Mouse (Mus musculus) embryonic facial prominence, embryonic 11.5 days (tissue): ENCODE data around the gene Slc7a5. TPM values are rescaled to one million over a fixed set of nuclear protein-coding genes. Genes with fewer than 3 reads are reported as not detected.

Experiments used
- ATAC-seq: fragments of 200-750 bp; cut with Nextera tagmentation; replicated peaks from 2 replicates; pipeline ENCODE4 v1.8.0; 2017; ENCODE audit warnings: low read depth; ENCODE audit not compliant: insufficient number of reproducible peaks, low FRiP score, low TSS enrichment
- DNase-seq: peaks from one replicate; pipeline ENCODE4 v3.0.0-alpha.2; 2015; ENCODE audit warnings: low spot score
- H3K27ac ChIP-seq: fragments of 300-500 bp; sonication (generic); replicated peaks from 2 replicates; pipeline ENCODE4 v1.5.1; 2014; ENCODE audit warnings: mild to moderate bottlenecking, low read depth, low read length, control low read depth
- H3K27me3 ChIP-seq: fragments of 300-500 bp; sonication (generic); 2 replicates; pipeline ENCODE4 v1.6.1; 2014; ENCODE audit warnings: mild to moderate bottlenecking, low read length, moderate library complexity, mixed read lengths; ENCODE audit not compliant: control insufficient read depth, insufficient read depth
- H3K36me3 ChIP-seq: fragments of 300-500 bp; sonication (generic); replicated peaks from 2 replicates; pipeline ENCODE4 v1.6.1; 2014; ENCODE audit warnings: low read depth, mild to moderate bottlenecking, low read length, moderate library complexity, mixed read lengths; ENCODE audit not compliant: control insufficient read depth, insufficient read depth
- H3K4me1 ChIP-seq: fragments of 300-500 bp; sonication (generic); 2 replicates; pipeline ENCODE4 v1.6.1; 2014; ENCODE audit warnings: low read length, mixed read lengths; ENCODE audit not compliant: control insufficient read depth, insufficient read depth
- H3K4me2 ChIP-seq: fragments of 300-500 bp; sonication (generic); 2 replicates; pipeline ENCODE4 v1.6.1; 2014; ENCODE audit warnings: low read depth, mild to moderate bottlenecking, control low read depth, low read length, moderate library complexity
- H3K4me3 ChIP-seq: fragments of 300-500 bp; sonication (generic); 2 replicates; pipeline ENCODE4 v1.5.1; 2014; ENCODE audit warnings: low read depth, low read length, control low read depth
- H3K9ac ChIP-seq: fragments of 300-500 bp; sonication (generic); replicated peaks from 2 replicates; pipeline ENCODE4 v1.6.1; 2014; ENCODE audit warnings: mild to moderate bottlenecking, control low read depth, low read length
- H3K9me3 ChIP-seq: fragments of 300-500 bp; sonication (generic); replicated peaks from 2 replicates; pipeline ENCODE4 v1.6.1; 2016; ENCODE audit warnings: mild to moderate bottlenecking, low read length, inconsistent platforms, mixed read lengths; ENCODE audit not compliant: control insufficient read depth
- WGBS: fragments of 180-500 bp; shearing (Covaris S2); extraction: QIAGEN DNeasy Blood & Tissue Kit; methylation state at CpG from one replicate; pipeline ENCODE4 v1.1.7; 2014; 5-methylcytosine and 5-hydroxymethylcytosine counted together
- polyA plus RNA-seq: library from polyadenylated mRNA; unstranded; fragments of >200 nt; fragmentation: Nextera tagmentation; extraction: Ambion mirVana; gene quantifications from 2 replicates; pipeline ENCODE4 v1.2.1, GENCODE M21; 2014

The Slc7a5 gene
- polyA plus RNA-seq, 1 experiment from 2014 or later: 17.7 TPM

DNA sequence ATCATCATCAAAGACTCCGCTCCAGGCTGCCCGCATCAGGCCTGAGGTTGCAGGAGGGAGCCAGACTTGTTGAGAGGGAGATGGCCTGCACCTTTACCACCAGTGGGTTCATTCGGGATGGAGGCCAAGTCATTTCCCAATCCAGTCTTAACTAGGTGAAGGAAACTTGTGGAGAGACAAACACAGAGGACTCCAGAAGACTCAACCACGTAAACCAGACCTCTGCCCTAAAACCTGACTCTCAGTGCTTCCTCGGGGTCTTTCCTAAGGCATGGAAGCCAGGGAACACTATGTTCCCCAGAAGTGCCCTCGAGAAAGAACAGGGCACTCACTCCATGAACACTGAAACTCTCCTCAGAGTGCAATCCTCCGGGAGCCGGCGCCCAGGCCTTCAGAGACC, 2.5 kb downstream of the Slc7a5 start:
- Histone ChIP-seq H3K9me3 (no peaks in the 10 kb centered on the region; the same call in 1 of the 2 replicates), H3K4me2 (no peak overlapping the region), H3K36me3 (no peaks in the 10 kb centered on the region), H3K27me3 (no peaks in the 10 kb centered on the region; the same call in 1 of the 2 replicates), H3K4me3 (no peak overlapping the region), H3K9ac (no peak overlapping the region), H3K27ac (no peak overlapping the region), H3K4me1 (peaks cover 6% of the 10 kb centered on the region)
- WGBS: 84% methylated on average over 9 of the region's 9 CpGs
- DNase-seq (no peak), ATAC-seq (no peak)

DNA sequence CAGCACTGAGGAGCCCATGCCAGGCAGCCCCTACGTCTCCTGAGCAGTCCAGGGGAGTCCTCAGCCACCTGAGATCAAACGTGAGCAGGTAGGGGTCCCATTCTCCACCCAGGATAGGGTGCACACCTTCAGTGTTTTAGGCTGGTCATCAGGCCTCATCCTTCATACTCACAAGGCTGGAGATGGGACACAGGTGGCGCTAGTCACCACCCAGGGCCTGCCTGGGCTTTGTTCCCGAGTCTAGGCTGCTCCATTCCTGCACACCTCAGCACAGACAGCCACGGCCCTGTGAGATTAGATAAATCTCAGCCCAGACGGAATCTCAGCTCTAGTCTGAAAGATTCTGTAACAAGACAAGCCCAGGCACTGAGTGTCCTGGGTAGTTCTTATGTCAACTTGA, 3.5 kb downstream of the Slc7a5 start:
- no peak overlapping the region for H3K9ac ChIP-seq
- DNase-seq (no peak), ATAC-seq (no peak)
- no peak overlapping the region for H3K4me3 ChIP-seq
- 71% methylated on average over 6 of the region's 6 CpGs for WGBS
- no peaks in the 10 kb centered on the region; the same call in 1 of the 2 replicates for H3K27me3 ChIP-seq
- H3K36me3 ChIP-seq: no peaks in the 10 kb centered on the region
- H3K27ac ChIP-seq: no peak overlapping the region
- H3K4me2 ChIP-seq: no peak overlapping the region
- H3K9me3 ChIP-seq: no peaks in the 10 kb centered on the region; the same call in 1 of the 2 replicates
- peaks cover 6% of the 10 kb centered on the region for H3K4me1 ChIP-seq

DNA sequence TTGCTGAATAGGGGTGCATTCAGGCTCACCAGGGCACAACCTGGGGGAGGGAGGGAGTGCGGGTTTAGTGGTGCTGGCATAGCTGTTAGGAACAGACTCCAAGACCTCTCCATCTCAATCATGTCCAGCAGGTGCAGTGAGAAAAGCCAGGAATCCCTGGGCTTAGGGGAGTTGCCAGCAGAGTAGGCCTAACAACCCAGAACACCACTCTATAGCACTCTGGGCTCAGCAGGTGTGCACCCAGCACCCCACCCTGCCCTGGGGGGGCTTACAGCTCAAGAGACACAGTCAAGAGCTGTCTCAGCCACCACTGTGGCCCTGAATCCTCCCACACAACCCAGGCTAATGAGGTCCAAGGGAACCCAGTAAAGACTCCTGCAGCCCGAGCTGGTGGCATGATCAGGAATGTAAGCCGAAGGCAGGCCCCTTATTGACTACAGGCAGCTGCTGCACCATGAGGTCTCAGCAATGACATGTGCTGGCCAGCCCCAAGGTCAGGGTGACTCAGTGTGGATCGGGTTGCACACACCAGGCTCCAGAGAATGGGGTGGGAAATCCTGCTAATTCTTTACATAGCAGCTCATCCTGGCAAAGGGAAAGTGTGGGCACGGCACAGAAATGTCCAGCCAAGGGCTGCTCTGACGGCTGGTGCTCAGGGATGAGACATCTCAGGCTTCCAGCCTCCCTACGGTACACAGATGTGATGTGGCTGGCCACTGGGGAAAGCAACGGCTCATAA, 5.8 kb downstream of the Slc7a5 start:
- Histone ChIP-seq H3K27me3 (no peaks in the 10 kb centered on the region), H3K27ac (no peak overlapping the region), H3K4me3 (no peak overlapping the region), H3K9ac (no peak overlapping the region; the same call in 1 of the 2 replicates), H3K4me2 (no peak overlapping the region), H3K36me3 (no peaks in the 10 kb centered on the region), H3K9me3 (no peaks in the 10 kb centered on the region; the same call in 1 of the 2 replicates), H3K4me1 (peaks cover 6% of the 10 kb centered on the region)
- no peak for ATAC-seq
- peak; percentile 26 for DNase-seq
- 41% methylated on average over 8 of the region's 8 CpGs for WGBS

DNA sequence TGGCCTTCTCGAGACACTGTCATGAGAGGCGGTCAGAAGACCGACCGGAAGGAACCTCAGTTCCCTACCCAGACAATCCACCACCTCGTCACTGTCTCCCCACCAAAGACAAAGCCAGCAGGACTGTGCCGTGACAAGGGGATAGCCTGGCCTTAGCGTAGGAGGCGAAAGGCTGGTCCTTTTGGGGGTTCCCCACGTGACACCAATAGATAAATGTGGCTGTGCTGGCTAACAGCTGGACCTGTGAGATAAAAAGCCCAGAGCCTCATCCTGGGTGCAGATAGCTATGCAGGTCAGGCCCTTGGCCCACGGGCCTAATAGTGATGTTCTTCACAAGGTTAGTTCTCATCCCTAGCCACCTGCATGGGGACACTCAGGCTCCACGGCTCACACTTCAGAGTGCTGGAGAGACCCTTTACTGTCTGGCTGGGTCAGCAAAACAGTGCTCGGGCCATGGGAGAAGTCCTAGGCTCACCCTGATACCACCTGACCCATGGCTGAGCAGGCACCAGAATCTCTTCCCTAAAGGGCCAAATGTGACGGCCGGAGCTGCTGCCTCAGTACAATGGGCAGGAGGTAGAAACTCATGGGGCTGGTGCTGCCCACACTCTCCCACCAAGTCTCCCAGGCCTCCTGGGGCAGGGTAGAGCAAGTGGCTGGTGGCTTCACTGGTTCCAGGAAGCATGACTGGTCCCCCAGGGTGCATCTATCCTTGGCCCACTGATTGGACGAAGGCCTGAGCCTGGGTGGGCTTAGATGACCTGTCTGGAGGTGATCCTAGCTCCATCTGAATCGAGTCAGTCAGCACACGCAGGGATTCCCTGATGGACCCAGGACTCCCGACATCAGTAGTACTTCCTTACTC, 8.1 kb downstream of the Slc7a5 start:
- Histone ChIP-seq H3K4me3 (no peak overlapping the region), H3K27me3 (no peaks in the 10 kb centered on the region), H3K4me2 (no peak overlapping the region), H3K9me3 (no peaks in the 10 kb centered on the region; the same call in 1 of the 2 replicates), H3K4me1 (peaks cover 4% of the 10 kb centered on the region; the same call in 1 of the 2 replicates), H3K9ac (peak overlapping the region; percentile 2; the same call in 1 of the 2 replicates), H3K27ac (no peak overlapping the region), H3K36me3 (no peaks in the 10 kb centered on the region)
- ATAC-seq (no peak), DNase-seq (no peak)
- WGBS: 81% methylated on average over 18 of the region's 18 CpGs

DNA sequence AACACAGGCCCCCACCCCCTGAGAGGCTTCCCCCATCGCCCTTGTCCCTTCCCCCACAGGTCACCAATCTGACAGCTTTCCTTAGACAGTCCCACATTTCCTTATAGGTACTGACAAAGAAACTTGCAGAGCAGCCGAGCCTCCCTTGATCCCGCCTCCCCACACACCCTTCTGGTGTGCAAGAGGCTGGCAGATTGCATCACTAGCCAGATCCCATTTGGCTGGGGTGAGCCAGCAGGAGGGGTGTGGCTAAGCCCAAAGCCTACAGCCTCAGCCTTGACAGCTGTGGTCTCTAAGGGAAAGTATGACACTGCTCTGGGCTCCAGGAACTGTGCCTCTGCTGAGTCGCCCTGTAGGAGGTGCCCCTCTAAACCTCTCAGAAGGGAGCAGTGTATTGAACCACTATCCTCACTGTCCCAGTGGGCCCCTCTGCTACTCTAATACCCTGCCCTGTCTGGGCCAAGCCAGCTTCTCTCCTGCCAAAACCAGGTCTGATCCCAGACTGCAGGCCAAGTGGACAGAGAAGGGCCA, 9.0 kb downstream of the Slc7a5 start:
- 16% methylated on average over 4 of the region's 4 CpGs for WGBS
- Histone ChIP-seq H3K9ac (no peak overlapping the region; the same call in 1 of the 2 replicates), H3K4me3 (no peak overlapping the region), H3K36me3 (no peaks in the 10 kb centered on the region), H3K27me3 (no peaks in the 10 kb centered on the region), H3K4me2 (no peak overlapping the region), H3K9me3 (no peaks in the 10 kb centered on the region; the same call in 1 of the 2 replicates), H3K4me1 (peaks cover 4% of the 10 kb centered on the region; the same call in 1 of the 2 replicates), H3K27ac (no peak overlapping the region)
- ATAC-seq (peak; percentile 74), DNase-seq (peak; percentile 69)

DNA sequence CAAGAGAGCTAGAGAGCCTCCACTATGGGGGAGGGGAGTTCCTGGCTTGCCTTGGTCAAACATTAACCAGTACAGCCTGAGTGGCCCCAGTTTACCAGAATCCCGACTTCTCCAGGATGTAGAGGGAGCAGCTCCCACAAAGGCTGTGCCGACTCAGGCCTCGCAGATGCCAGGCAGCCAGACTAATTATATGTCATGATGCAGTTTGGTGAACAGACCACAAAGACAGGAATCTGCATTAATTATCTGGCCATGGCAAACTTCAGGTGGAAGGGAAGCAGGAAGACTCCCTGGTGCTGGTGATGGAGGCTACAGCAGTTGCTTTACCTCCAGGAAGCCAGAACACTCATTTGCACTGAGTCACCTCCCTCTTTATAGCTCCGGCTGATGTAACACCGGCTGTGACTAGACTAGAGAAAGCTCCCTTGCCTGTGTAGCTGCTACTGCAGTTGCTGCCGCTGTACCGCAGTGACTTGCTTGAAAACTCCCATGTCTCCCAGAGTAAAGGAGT, 9.6 kb downstream of the Slc7a5 start:
- Histone ChIP-seq H3K9ac (no peak overlapping the region; the same call in 1 of the 2 replicates), H3K4me1 (peaks cover 4% of the 10 kb centered on the region; the same call in 1 of the 2 replicates), H3K9me3 (no peaks in the 10 kb centered on the region; the same call in 1 of the 2 replicates), H3K4me2 (no peak overlapping the region), H3K4me3 (no peak overlapping the region), H3K27me3 (no peaks in the 10 kb centered on the region), H3K36me3 (no peaks in the 10 kb centered on the region), H3K27ac (no peak overlapping the region)
- no peak for DNase-seq
- WGBS: 34% methylated on average over 7 of the region's 7 CpGs
- no peak for ATAC-seq

DNA sequence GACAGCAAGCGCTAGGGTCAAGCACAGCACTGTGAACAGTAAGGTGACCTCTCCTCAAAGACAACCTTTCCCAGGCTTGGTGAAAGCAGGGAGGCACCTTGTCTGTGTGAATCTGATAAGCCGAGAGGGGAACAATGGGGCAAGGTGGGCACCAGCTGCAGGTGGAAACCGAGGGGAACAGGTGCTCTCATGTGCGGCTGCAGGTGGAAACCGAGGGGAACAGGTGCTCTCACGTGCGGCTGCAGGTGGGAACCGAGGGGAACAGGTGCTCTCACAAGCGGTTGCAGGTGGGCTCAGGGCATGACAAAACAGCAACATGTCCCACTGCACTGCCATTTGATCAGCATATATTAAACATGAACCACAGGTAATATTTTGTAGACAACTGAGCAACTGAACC, 10.3 kb downstream of the Slc7a5 start:
- H3K36me3 ChIP-seq: no peaks in the 10 kb centered on the region
- no peak overlapping the region for H3K9ac ChIP-seq
- peaks cover 4% of the 10 kb centered on the region; the same call in 1 of the 2 replicates for H3K4me1 ChIP-seq
- WGBS: 77% methylated on average over 9 of the region's 9 CpGs
- no peak overlapping the region for H3K4me3 ChIP-seq
- no peak overlapping the region for H3K27ac ChIP-seq
- ATAC-seq (no peak), DNase-seq (no peak)
- no peaks in the 10 kb centered on the region for H3K27me3 ChIP-seq
- H3K4me2 ChIP-seq: no peak overlapping the region
- no peaks in the 10 kb centered on the region for H3K9me3 ChIP-seq
